Mouse (Mus musculus) adrenal gland, postnatal 36 days (tissue): ENCODE measurements around the gene Insr. TPM values are rescaled to one million over a fixed set of nuclear protein-coding genes. Genes with fewer than 3 reads are reported as not detected.
A peak's percentile ranks its signal among the peaks of the same experiment; 100 is the strongest.
"Not testable (repeated sequence)": the region's sequence is repeated elsewhere in the genome, so short reads cannot be mapped to it uniquely, and the experiment has no call there.

Experiments
- DNase-seq, 2 experiments: peaks; one replicate each; pipeline ENCODE4 v3.0.0; 2021; ENCODE audit warnings: mixed read lengths in 1 of 2
- total RNA-seq, 2 experiments: library from RNA; stranded (reverse); gene quantifications; 2 replicates each; pipeline ENCODE4 v1.2.3; 2021

Gene Insr
- total RNA-seq, 2 experiments from 2014 or later, result 134 to 182 TPM

- DNase-seq, result no peak
Measured at GRCm38 (mm10) chr8:3230118-3231060, 49.0 kb downstream of the Insr start.

GRCm38 (mm10) chr8:3227423-3227822 lies 52.0 kb downstream of the Insr start:
- no peak for DNase-seq

- peak; percentile 52 to 55 for DNase-seq
Measured at GRCm38 (mm10) chr8:3225731-3226130, 53.7 kb downstream of the Insr start.

DNA sequence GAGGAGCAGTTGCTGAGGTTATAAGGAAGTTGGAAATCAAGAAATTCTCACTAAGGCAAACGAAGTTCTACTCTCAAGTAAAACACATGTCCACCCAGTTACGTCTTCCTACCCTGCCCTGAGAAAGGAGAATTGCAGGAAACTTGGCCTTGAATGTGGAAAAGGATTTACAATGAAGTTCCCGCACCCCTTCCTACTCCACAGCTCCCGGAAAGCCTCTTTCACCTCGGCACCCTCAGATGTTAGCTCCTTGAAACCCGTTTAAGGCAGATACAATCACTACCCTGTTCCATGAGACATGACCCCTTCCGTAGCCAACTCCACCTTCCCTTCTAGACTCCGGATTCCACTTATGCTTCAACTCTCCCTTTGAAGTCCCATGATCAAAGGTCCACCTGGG lies 54.2 kb downstream of the Insr start:
- no peak for DNase-seq

DNA sequence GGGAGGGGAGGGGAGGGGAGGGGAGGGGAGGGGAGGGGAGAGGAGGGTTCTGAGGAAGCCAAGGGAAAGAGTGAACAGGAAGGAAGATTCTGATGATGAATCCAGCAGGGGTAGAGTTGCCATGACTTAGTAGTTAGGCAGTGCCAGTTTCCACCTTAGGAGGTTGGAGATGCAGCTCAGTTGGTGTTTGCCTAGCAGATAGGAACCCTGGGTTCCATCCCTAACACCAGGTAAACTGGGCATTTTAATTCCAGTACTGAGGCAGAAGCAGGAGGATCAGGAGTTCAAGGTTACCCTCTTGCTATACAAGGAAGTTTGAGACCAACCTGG lies 56.8 kb downstream of the Insr start:
- DNase-seq, result no peak

GRCm38 (mm10) chr8:3221960-3222635 lies 57.3 kb downstream of the Insr start:
- DNase-seq, result no peak

DNA sequence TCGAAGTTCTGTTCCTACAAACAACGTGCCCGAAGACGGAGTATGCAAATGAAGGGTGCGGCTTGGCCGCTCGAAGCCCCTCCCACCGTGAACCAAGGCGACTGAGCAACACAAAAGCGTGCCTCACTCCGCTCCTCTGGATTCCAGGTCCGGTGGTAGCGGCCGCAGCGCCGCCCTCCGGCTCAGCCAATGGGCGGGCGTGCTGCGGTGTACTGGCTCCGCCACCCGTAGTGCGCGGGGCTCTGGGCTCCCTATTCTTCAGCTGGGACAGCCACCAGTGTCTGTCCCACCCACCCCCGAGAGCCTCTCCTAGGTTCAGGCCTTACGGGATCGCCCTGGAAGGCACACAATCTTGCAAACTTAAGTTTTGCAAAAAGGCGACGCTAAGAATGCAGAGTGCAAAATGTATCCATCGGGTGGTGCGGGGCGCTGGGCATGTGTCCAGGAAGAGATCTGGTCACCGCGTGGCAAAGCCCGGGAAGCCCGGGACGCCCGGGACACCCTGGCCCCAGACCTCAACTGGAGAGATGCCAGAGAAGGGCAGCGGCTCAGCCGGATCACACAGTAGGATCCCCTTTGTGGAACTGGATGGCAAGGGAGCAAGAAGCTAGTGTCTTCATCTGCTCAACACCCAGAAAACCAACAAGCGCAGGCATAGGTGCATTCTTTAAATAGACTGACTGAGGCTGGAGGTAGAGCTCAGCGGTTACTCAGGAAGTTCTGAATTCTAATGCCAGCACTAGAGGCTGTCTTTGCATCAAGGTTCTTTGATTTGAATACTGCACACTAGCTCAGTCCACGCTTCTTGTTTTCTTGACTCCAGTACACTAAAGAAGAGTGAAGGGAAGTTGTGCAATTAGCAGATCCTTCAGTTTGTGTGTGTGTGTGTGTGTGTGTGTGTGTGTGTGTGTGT lies 58.1 kb downstream of the Insr start:
- DNase-seq, result peak; percentile 93 to 95

GRCm38 (mm10) chr8:3220502-3220901 lies 58.9 kb downstream of the Insr start:
- DNase-seq, result peak in 1 of 2 experiments; percentile 26

DNA sequence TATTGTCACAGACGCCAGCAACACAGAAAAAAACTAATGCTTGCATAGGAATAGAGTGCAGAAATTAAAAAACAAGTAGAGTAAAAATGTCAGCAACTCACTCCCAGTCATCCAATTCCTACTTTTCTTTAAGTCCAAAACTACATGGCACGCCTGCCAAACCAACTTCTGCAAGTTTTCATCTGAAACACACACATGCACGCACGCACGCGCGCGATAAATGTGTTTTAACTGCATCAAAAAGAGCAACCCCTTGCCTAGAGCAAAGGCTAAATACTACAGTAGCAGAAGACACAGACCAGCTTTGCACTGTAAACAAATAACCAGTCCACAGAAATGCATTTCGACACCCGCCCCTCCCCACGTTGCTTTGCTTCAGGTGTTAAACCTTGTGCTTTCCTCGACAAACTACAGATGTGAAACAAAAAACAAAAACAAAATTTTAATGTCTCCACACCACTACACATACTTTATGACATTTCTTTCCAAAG lies 59.5 kb downstream of the Insr start:
- DNase-seq, result no peak

- peak in 1 of 2 experiments; percentile 32 for DNase-seq
Measured at GRCm38 (mm10) chr8:3219266-3219665, 60.2 kb downstream of the Insr start.

GRCm38 (mm10) chr8:3216541-3217092 lies 62.8 kb downstream of the Insr start:
- peak; percentile 74 for DNase-seq

GRCm38 (mm10) chr8:3215561-3215960 lies 63.9 kb downstream of the Insr start:
- peak; percentile 26 to 52 for DNase-seq

DNA sequence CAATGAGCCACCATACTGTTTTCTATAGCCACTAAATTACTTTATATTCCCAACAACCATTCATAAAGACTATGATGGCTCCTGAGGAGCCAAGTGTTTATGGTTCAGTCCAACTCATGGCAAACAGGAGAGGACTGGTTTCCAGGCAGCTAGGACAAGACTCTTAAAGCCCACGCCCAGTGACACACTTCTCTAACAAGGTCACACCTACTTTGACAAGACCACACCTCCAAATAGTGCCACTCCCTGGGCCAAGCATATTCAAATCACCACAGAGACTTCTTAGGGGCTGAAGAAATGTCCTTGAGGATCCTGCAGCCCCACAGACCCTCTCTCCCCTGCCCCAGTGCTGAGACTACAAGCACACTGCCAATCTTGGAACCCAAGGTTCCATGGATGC lies 64.8 kb downstream of the Insr start:
- no peak for DNase-seq

GRCm38 (mm10) chr8:3211456-3211855 lies 68.0 kb downstream of the Insr start:
- DNase-seq, result peak; percentile 60 to 63

DNA sequence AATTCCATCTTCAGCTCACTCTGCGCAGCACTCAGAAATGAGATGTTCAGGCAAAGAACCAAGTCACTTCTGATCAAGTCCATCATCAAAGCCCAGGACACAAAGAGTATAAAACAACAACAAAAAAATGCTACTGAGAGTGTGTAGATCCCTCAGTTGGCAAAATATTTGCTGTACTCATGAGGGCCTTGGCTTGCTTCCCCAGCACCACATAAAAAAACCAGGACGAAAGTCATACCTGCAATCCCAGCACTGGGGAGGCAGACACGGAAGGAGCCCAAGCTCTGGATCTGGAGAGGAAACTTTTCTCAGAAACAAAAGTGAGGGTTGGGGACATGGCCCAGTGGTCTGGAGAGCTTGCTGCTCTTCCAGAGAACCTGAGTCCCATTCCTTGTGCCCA lies 69.5 kb downstream of the Insr start:
- no peak for DNase-seq

GRCm38 (mm10) chr8:3209268-3209667 lies 70.1 kb downstream of the Insr start:
- DNase-seq, result peak; percentile 69 to 70

DNA sequence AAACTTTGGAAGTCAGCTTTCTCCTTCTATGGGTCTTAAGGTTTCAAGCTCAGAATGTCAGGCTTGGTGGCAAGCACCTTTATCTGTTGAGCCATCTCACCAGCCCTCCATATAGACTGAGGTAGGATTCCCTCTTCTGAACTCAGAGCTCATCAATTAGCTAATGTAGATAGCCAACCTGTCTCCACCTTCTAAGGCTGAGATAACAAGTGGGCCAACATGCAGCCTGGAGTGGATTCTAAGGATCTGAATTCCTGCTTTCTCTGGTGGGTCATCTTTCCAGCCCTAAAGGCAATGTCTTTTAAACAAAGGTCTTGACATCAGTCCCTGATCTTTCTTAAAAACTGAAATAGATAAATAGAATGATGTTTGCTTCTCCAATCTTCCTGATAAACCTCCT lies 70.7 kb downstream of the Insr start:
- DNase-seq, result no peak

- no peak for DNase-seq
Measured at GRCm38 (mm10) chr8:3204758-3205443, 74.5 kb downstream of the Insr start.

DNA sequence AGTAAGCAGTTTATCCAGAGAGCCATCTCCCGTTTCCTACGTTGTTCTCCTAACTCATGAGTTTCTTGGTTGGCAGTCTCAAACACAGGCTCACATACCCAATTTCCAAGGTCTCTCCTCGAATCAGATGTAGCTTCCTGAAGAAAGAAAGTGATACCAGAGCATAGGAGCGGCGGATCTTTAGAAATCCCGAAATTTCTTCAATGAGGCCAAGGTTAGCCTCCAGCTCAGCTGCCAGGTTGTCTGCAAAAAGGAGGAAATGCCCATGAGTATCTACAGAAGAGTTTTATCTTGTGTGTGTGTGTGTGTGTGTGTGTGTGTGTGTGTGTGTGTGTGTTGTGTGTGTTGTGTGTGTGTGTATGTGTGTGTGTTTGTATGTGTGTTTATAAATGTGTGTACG lies 76.6 kb downstream of the Insr start:
- peak; percentile 44 to 55 for DNase-seq

GRCm38 (mm10) chr8:3194297-3194696 lies 85.1 kb downstream of the Insr start:
- DNase-seq, result not testable (repeated sequence)

- DNase-seq, result no peak
Measured at GRCm38 (mm10) chr8:3191006-3191405, 88.4 kb downstream of the Insr start.
